Mouse (Mus musculus) G1E (cell line): ENCODE data around the gene Jagn1.

Experiments
- CTCF ChIP-seq: IDR thresholded peaks from 2 replicates; pipeline ENCODE4 v1.5.1; 2012; ENCODE audit warnings: low read depth, low read length, inconsistent platforms, mixed read lengths
- GATA1 ChIP-seq: IDR thresholded peaks from 2 replicates; pipeline ENCODE4 v1.6.1; 2012; ENCODE audit warnings: borderline replicate concordance, low read length, inconsistent platforms, mixed read lengths

- TF ChIP-seq GATA1, result no peak
- no peak for TF ChIP-seq CTCF
Observed at GRCm38 (mm10) chr6:113393951-113394350, 48.4 kb upstream of the Jagn1 start.
